In genomic region chr7:122133338-122133625, GRCm38 (mm10) we compare ENCODE assay signal across 1 mouse cellular context.
TF ChIP-seq lines count a peak whose summit lies in the region.

No protein-coding gene starts in this region.

TF ChIP-seq in MEL, 35 proteins besides CTCF, POLR2A, EP300 and RAD21:
- TF ChIP-seq ELF1 (IDR thresholded peaks at IDR 0.05; ENCODE audit: low read depth, low read length): no peak
- TF ChIP-seq TBP (IDR thresholded peaks at IDR 0.05; ENCODE audit: low read depth, low read length): no peak
- TF ChIP-seq NELFE (IDR thresholded peaks at IDR 0.05; ENCODE audit: low read depth, low read length): no peak
- TF ChIP-seq RCOR1 (IDR thresholded peaks at IDR 0.05; ENCODE audit: low read depth, low read length): no peak
- no peak for TF ChIP-seq KAT2A (conservative IDR thresholded peaks at IDR 0.05; ENCODE audit: low read depth, low read length)
- TF ChIP-seq MAZ (IDR thresholded peaks at IDR 0.05; ENCODE audit: low read depth, low read length): no peak; the same call in 1 of the 2 replicates
- TF ChIP-seq USF1 (IDR thresholded peaks at IDR 0.05; ENCODE audit: low read depth, low read length): no peak
- TF ChIP-seq CHD2 (IDR thresholded peaks at IDR 0.05; ENCODE audit: low read length): no peak
- no peak for TF ChIP-seq POLR2AphosphoS2 (IDR thresholded peaks at IDR 0.05; ENCODE audit: low read length)
- TF ChIP-seq TAL1 (IDR thresholded peaks at IDR 0.05; ENCODE audit: low read length): no peak
- no peak for TF ChIP-seq USF2 (IDR thresholded peaks at IDR 0.05; ENCODE audit: borderline replicate concordance in 1 of 2, insufficient read depth in 1 of 2, low read depth in 1 of 2, low read length in 2 of 2)
- no peak for TF ChIP-seq POLR2AphosphoS5 (IDR thresholded peaks at IDR 0.05; ENCODE audit: borderline replicate concordance, low read depth, low read length)
- TF ChIP-seq CHD1 (IDR thresholded peaks at IDR 0.05; ENCODE audit: low read depth, low read length): no peak
- no peak for TF ChIP-seq MYC (IDR thresholded peaks at IDR 0.05; ENCODE audit: low read depth, low read length)
- no peak for TF ChIP-seq JUND (IDR thresholded peaks at IDR 0.05; ENCODE audit: low read depth, low read length)
- no peak for TF ChIP-seq UBTF (IDR thresholded peaks at IDR 0.05; ENCODE audit: borderline replicate concordance, insufficient read depth, low read depth, low read length)
- no peak for TF ChIP-seq ZNF384 (IDR thresholded peaks at IDR 0.05; ENCODE audit: low read depth, low read length)
